Mouse (Mus musculus): ENCODE data around the gene Ccdc124. TPM values are rescaled to one million over a fixed set of nuclear protein-coding genes. Genes with fewer than 3 reads are reported as not detected.

The Ccdc124 gene
- total and polyA plus RNA-seq, 3 experiments, result 36.2 to 82.0 (median 58.7) TPM

- dilution Hi-C loops (cut with MboI; ENCODE audit: extremely low pct_ligation_motif_present, extremely low pct_unique_long_range_greater_than_20kb, low sequenced_read_pairs), result no loop called here
- in situ Hi-C loops (cut with MboI; ENCODE audit: low pct_ligation_motif_present, low pct_unique_long_range_greater_than_20kb, low sequenced_read_pairs), result no loop called here
Observed at GRCm38 (mm10) chr8:70832371-70832770, 41.4 kb downstream of the Ccdc124 start.

GRCm38 (mm10) chr8:70831517-70831916, 42.2 kb downstream of the Ccdc124 start:
- Histone ChIP-seq H3K9ac (ENCODE audit: insufficient read depth, low read depth) (no peak overlapping the region), H3K9me3 (replicated peaks; ENCODE audit: low read length) (peaks cover 3% of the 10 kb centered on the region), H3K36me3 (replicated peaks in 1 of 2; ENCODE audit: control insufficient read depth in 1 of 2, insufficient read depth in 1 of 2, low read length in 1 of 2) (peaks cover 6 to 19% of the 10 kb centered on the region in 2 experiments), H3K4me1 (ENCODE audit: control insufficient read depth in 1 of 2, insufficient read depth in 2 of 2) (peaks cover 13 to 21% of the 10 kb centered on the region in 2 experiments), H3K4me2 (ENCODE audit: insufficient read depth, low read depth, poor library complexity, severe bottlenecking) (no peak overlapping the region), H3K27me3 (replicated peaks) (no peaks in the 10 kb centered on the region), H3K4me3 (replicated peaks in 1 of 3; ENCODE audit: low read depth in 2 of 3, low read length in 2 of 3, poor library complexity in 1 of 3) (no peak overlapping the region), H3K27ac (ENCODE audit: insufficient read depth, low read depth) (no peak overlapping the region), H3K79me2 (replicated peaks; ENCODE audit: control insufficient read depth, extremely low read depth, insufficient read depth, poor library complexity, severe bottlenecking) (no peaks in the 10 kb centered on the region)
- in situ Hi-C loops (cut with MboI; ENCODE audit: low pct_ligation_motif_present, low pct_unique_long_range_greater_than_20kb, low sequenced_read_pairs), result no loop called here
- dilution Hi-C loops (cut with MboI; ENCODE audit: extremely low pct_ligation_motif_present, extremely low pct_unique_long_range_greater_than_20kb, low sequenced_read_pairs), result no loop called here
- no peak for DNase-seq (ENCODE audit: extremely low read depth)
- TF ChIP-seq USF2 (conservative IDR thresholded peaks at IDR 0.05; ENCODE audit: low read depth, low read length), result no peak
- TF ChIP-seq JUN (IDR thresholded peaks at IDR 0.05; ENCODE audit: insufficient read depth, low read depth, low read length), result no peak
- no peak for TF ChIP-seq ZNF384 (IDR thresholded peaks at IDR 0.05; ENCODE audit: low read depth, low read length)
- TF ChIP-seq TBP (conservative IDR thresholded peaks at IDR 0.05; ENCODE audit: low read depth, low read length), result no peak
- no peak for TF ChIP-seq HCFC1 (IDR thresholded peaks at IDR 0.05; ENCODE audit: low read depth, low read length)
- no peak for TF ChIP-seq CHD1 (IDR thresholded peaks at IDR 0.05; ENCODE audit: low read depth, low read length)
- no peak for TF ChIP-seq IRF4 (IDR thresholded peaks at IDR 0.05; ENCODE audit: low read depth, low read length)
- TF ChIP-seq NELFE (IDR thresholded peaks at IDR 0.05; ENCODE audit: low read depth, low read length), result no peak
- TF ChIP-seq TCF12 (IDR thresholded peaks at IDR 0.05; ENCODE audit: low read depth, low read length), result no peak
- TF ChIP-seq EP300 (IDR thresholded peaks at IDR 0.05; ENCODE audit: low read length), result no peak
- no peak for TF ChIP-seq MAX (IDR thresholded peaks at IDR 0.05; ENCODE audit: low read length)
- TF ChIP-seq USF1 (IDR thresholded peaks at IDR 0.05; ENCODE audit: low read depth, low read length), result no peak
- no peak for TF ChIP-seq UBTF (IDR thresholded peaks at IDR 0.05; ENCODE audit: low read depth, low read length)
- TF ChIP-seq E2F4 (IDR thresholded peaks at IDR 0.05; ENCODE audit: insufficient replicate concordance, low read depth, low read length), result no peak
- TF ChIP-seq MEF2A (IDR thresholded peaks at IDR 0.05; ENCODE audit: borderline replicate concordance, low read depth, low read length), result no peak
- TF ChIP-seq PAX5 (IDR thresholded peaks at IDR 0.05; ENCODE audit: low read length), result no peak
- no peak for TF ChIP-seq MYC (IDR thresholded peaks at IDR 0.05; ENCODE audit: low read depth, low read length)
- TF ChIP-seq RAD21 (IDR thresholded peaks at IDR 0.05; ENCODE audit: low read depth, low read length), result no peak
- TF ChIP-seq JUND (conservative IDR thresholded peaks at IDR 0.05; ENCODE audit: low read depth, low read length), result no peak

More at GRCm38 (mm10) chr8:70832371-70832770, 41.4 kb downstream of the Ccdc124 start:
- Histone ChIP-seq H3K27me3 (replicated peaks) (no peaks in the 10 kb centered on the region), H3K36me3 (replicated peaks in 1 of 2; ENCODE audit: control insufficient read depth in 1 of 2, insufficient read depth in 1 of 2, low read length in 1 of 2) (peaks cover 12 to 27% of the 10 kb centered on the region in 2 experiments), H3K4me1 (ENCODE audit: control insufficient read depth in 1 of 2, insufficient read depth in 2 of 2) (peaks cover 13 to 21% of the 10 kb centered on the region in 2 experiments), H3K9me3 (replicated peaks; ENCODE audit: low read length) (no peaks in the 10 kb centered on the region), H3K79me2 (replicated peaks; ENCODE audit: control insufficient read depth, extremely low read depth, insufficient read depth, poor library complexity, severe bottlenecking) (no peaks in the 10 kb centered on the region), H3K27ac (ENCODE audit: insufficient read depth, low read depth) (no peak overlapping the region), H3K4me3 (replicated peaks in 1 of 3; ENCODE audit: low read depth in 2 of 3, low read length in 2 of 3, poor library complexity in 1 of 3) (no peak overlapping the region), H3K9ac (ENCODE audit: insufficient read depth, low read depth) (no peak overlapping the region), H3K4me2 (ENCODE audit: insufficient read depth, low read depth, poor library complexity, severe bottlenecking) (no peak overlapping the region)
- no peak for DNase-seq (ENCODE audit: extremely low read depth)
- TF ChIP-seq NRF1 (IDR thresholded peaks at IDR 0.05; ENCODE audit: low read depth, low read length), result no peak
- TF ChIP-seq USF1 (IDR thresholded peaks at IDR 0.05; ENCODE audit: low read depth, low read length), result no peak
- no peak for TF ChIP-seq RAD21 (IDR thresholded peaks at IDR 0.05; ENCODE audit: low read depth, low read length)
- TF ChIP-seq ZMIZ1 (IDR thresholded peaks at IDR 0.05; ENCODE audit: low read depth, low read length), result no peak
- no peak for TF ChIP-seq CHD1 (IDR thresholded peaks at IDR 0.05; ENCODE audit: low read depth, low read length)
- no peak for TF ChIP-seq CTCF (conservative IDR thresholded peaks at IDR 0.05 in 1 of 2, IDR thresholded peaks at IDR 0.05 in 1 of 2; ENCODE audit: low read depth in 2 of 2, low read length in 2 of 2)
- no peak for TF ChIP-seq SMC3 (IDR thresholded peaks at IDR 0.05; ENCODE audit: low read depth, low read length)
- no peak for TF ChIP-seq ZC3H11A (IDR thresholded peaks at IDR 0.05; ENCODE audit: low read depth, low read length)
- no peak for TF ChIP-seq MAZ (IDR thresholded peaks at IDR 0.05; ENCODE audit: low read depth, low read length)
- no peak for TF ChIP-seq ETS1 (conservative IDR thresholded peaks at IDR 0.05; ENCODE audit: low read depth, low read length)
- no peak for TF ChIP-seq NELFE (IDR thresholded peaks at IDR 0.05; ENCODE audit: low read depth, low read length)
- TF ChIP-seq ZNF384 (IDR thresholded peaks at IDR 0.05; ENCODE audit: low read depth, low read length), result no peak
- no peak for TF ChIP-seq MAX (IDR thresholded peaks at IDR 0.05; ENCODE audit: low read length)
- no peak for TF ChIP-seq ZKSCAN1 (IDR thresholded peaks at IDR 0.05; ENCODE audit: borderline replicate concordance, low read depth, low read length)
- no peak for TF ChIP-seq TCF12 (IDR thresholded peaks at IDR 0.05; ENCODE audit: low read depth, low read length)
- TF ChIP-seq CHD2 (IDR thresholded peaks at IDR 0.05; ENCODE audit: low read length), result no peak
- TF ChIP-seq TBP (conservative IDR thresholded peaks at IDR 0.05; ENCODE audit: low read depth, low read length), result no peak
- no peak for TF ChIP-seq HCFC1 (IDR thresholded peaks at IDR 0.05; ENCODE audit: low read depth, low read length)
- no peak for TF ChIP-seq JUND (conservative IDR thresholded peaks at IDR 0.05; ENCODE audit: low read depth, low read length)

All from CH12.LX (cell line).